Mouse (Mus musculus) embryonic facial prominence, embryonic 12.5 days (tissue): ENCODE results near the gene Phpt1. TPM values are rescaled to one million over a fixed set of nuclear protein-coding genes. Genes with fewer than 3 reads are reported as not detected.

ENCODE experiments used
- ATAC-seq: fragments of 200-750 bp; cut with Nextera tagmentation; 2 replicates; pipeline ENCODE4 v1.8.0; 2017; ENCODE audit not compliant: insufficient number of reproducible peaks, insufficient read depth, low FRiP score, low TSS enrichment
- H3K27ac ChIP-seq: fragments of 300-500 bp; sonication (generic); 2 replicates; pipeline ENCODE4 v1.5.1; 2016; ENCODE audit warnings: mild to moderate bottlenecking
- H3K27me3 ChIP-seq: fragments of 300-500 bp; sonication (generic); 2 replicates; pipeline ENCODE4 v1.6.1; 2016; ENCODE audit warnings: mild to moderate bottlenecking, moderate library complexity
- H3K36me3 ChIP-seq: fragments of 300-500 bp; sonication (generic); 2 replicates; pipeline ENCODE4 v1.6.1; 2016; ENCODE audit warnings: mild to moderate bottlenecking
- H3K4me1 ChIP-seq: fragments of 300-500 bp; sonication (generic); 2 replicates; pipeline ENCODE4 v1.6.1; 2016
- H3K4me2 ChIP-seq: fragments of 300-500 bp; sonication (generic); replicated peaks from 2 replicates; pipeline ENCODE4 v1.6.1; 2016; ENCODE audit warnings: mild to moderate bottlenecking, moderate library complexity
- H3K4me3 ChIP-seq: fragments of 300-500 bp; sonication (generic); 2 replicates; pipeline ENCODE4 v1.5.1; 2016; ENCODE audit warnings: mild to moderate bottlenecking
- H3K9ac ChIP-seq: fragments of 300-500 bp; sonication (generic); 2 replicates; pipeline ENCODE4 v1.6.1; 2016; ENCODE audit warnings: mild to moderate bottlenecking, moderate library complexity
- H3K9me3 ChIP-seq: fragments of 300-500 bp; sonication (generic); 2 replicates; pipeline ENCODE4 v1.6.1; 2016; ENCODE audit warnings: mild to moderate bottlenecking, moderate library complexity
- WGBS: fragments of 180-500 bp; shearing (Covaris S2); methylation state at CpG from one replicate; pipeline ENCODE4 v1.1.7; 2016; 5-methylcytosine and 5-hydroxymethylcytosine counted together
- polyA plus RNA-seq: library from polyadenylated mRNA; unstranded; fragments of >200 nt; fragmentation: Nextera tagmentation; extraction: Ambion mirVana; gene quantifications from 2 replicates; pipeline ENCODE4 v1.2.1, GENCODE M21; 2016

Gene Phpt1
- polyA plus RNA-seq, 1 experiment from 2014 or later = 156 TPM

DNA sequence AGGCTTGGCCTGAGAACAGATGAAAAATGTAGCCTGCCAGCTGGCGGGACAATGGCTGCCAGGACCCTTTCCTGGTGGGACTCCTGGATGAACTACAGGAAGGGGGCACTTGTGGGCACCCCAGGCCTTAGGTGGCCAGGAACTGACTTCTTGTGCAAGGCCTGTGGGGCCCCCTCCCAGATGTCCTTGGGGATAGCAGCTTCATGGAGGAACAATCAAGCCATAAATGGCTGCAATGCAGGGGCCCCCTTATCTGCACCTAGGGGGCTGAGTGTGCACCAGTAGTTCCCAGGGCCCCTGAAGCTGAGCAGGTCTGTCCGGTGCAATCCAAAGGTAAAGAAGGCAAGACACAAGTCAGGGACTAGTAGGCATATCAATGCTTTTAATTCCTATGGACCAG lies 2.0 kb downstream of the Phpt1 start:
- no peak overlapping the region for H3K4me3 ChIP-seq
- peaks cover 24% of the 10 kb centered on the region for H3K27me3 ChIP-seq
- H3K4me1 ChIP-seq = peaks cover 31% of the 10 kb centered on the region
- no peak overlapping the region for H3K4me2 ChIP-seq
- ATAC-seq = no peak
- no peak overlapping the region for H3K9ac ChIP-seq
- H3K36me3 ChIP-seq = peaks cover 37% of the 10 kb centered on the region
- no peak overlapping the region for H3K27ac ChIP-seq
- 85% methylated on average over 2 of the region's 2 CpGs for WGBS
- H3K9me3 ChIP-seq = no peaks in the 10 kb centered on the region

DNA sequence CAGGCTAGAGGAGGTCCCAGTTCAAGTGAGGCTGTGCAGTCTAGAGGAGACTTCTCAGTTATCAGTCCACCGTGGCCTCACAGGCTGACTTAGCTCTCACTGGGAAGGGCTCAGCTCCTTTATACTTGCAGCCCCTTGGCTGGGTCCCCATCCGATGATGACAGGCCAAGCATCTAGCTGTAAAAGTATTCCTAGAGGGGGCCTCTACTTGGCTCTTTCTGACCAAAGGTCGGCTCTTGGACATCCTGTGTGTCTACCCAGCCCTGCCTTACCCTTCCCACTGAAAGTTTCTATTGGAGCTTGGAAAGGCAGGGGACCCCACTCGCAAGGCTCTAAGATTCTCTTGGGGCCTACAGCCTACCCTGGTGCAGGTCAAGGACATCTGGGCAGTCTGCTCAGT lies 3.8 kb downstream of the Phpt1 start:
- no peak overlapping the region for H3K4me3 ChIP-seq
- H3K4me1 ChIP-seq = peaks cover 21% of the 10 kb centered on the region
- H3K27ac ChIP-seq = no peak overlapping the region
- 90% methylated on average over 4 of the region's 4 CpGs for WGBS
- H3K9me3 ChIP-seq = no peaks in the 10 kb centered on the region
- no peak overlapping the region for H3K4me2 ChIP-seq
- peaks cover 52% of the 10 kb centered on the region for H3K36me3 ChIP-seq
- H3K9ac ChIP-seq = no peak overlapping the region
- no peak for ATAC-seq
- peaks cover 6% of the 10 kb centered on the region for H3K27me3 ChIP-seq

DNA sequence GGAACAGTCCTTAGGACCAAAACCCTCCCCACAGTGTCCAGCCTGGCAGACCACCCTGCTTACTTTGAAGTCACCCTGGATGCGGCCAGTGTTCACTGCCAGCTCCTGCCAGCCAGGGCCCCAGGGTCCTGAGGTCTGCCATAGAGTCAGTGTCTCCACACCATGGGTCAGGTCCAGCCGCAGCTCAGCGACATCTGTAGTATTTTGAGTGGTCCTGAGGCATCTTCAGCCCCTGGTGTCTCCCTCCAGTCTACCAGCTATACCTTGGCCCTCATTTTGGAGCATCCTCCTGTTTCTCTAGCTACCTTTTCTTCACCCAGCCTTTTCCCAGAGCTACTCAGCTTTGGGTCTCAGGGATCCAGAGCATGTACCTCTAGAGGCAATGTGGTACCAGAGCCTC lies 5.7 kb downstream of the Phpt1 start:
- Histone ChIP-seq H3K27ac (no peak overlapping the region), H3K36me3 (peaks cover 71% of the 10 kb centered on the region), H3K4me2 (no peak overlapping the region), H3K27me3 (no peaks in the 10 kb centered on the region), H3K9ac (no peak overlapping the region), H3K4me1 (peaks cover 12% of the 10 kb centered on the region), H3K9me3 (no peaks in the 10 kb centered on the region), H3K4me3 (no peak overlapping the region)
- 91% methylated on average over 3 of the region's 3 CpGs for WGBS
- ATAC-seq = no peak

DNA sequence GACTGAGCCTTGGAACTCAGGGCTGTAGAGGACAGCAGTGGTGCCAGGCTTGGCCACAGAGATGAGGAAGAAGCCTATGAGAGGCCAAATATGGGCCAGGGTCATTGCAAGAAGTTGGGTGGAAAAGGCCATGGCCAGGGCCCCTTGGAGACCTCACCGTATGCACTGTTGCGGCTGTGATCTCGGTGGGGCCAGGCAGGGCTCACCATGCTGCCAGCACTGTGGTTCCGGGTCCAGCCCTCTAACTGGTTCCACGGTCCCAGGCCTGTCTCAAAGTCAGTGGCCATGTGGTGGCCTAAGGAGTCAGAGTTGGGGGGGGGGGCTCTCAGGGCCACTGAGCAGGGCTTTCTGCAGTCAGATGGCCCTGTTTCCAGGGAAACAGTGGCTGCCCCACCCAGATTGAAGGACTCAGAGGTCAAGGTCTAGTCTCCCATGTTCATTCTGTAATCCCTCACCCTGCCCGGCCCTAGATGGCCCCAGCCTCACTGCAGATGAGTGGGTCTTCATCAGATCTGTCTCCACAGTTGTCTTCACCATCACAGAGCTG lies 6.5 kb downstream of the Phpt1 start:
- H3K9me3 ChIP-seq = no peaks in the 10 kb centered on the region
- 94% methylated on average over 6 of the region's 6 CpGs for WGBS
- ATAC-seq = no peak
- no peak overlapping the region for H3K4me2 ChIP-seq
- peaks cover 79% of the 10 kb centered on the region for H3K36me3 ChIP-seq
- no peak overlapping the region for H3K9ac ChIP-seq
- H3K4me1 ChIP-seq = peaks cover 5% of the 10 kb centered on the region
- no peak overlapping the region for H3K27ac ChIP-seq
- H3K27me3 ChIP-seq = no peaks in the 10 kb centered on the region
- no peak overlapping the region for H3K4me3 ChIP-seq

DNA sequence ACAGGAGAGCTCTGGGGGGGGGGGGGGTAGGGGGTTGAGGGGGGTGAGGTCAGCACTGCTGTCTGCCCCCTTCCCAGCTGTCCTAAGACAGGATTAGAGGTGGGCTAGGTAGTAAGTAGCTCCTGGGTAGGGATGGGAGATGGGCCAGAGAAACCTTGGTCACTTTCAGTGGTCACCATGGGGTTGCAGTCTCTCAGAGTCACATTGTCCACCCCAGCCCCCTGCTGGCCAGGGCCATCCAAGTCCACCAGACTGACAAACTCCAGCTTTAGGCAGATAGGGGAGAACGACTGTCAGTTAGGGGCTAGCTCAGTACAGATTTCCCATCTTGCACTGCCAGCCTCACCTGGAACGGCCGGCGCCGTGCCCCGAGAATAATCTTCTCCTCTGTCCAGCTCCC lies 8.5 kb downstream of the Phpt1 start:
- no peak for ATAC-seq
- Histone ChIP-seq H3K4me1 (no peaks in the 10 kb centered on the region), H3K27me3 (no peaks in the 10 kb centered on the region), H3K9me3 (no peaks in the 10 kb centered on the region), H3K9ac (no peak overlapping the region), H3K4me2 (no peak overlapping the region), H3K36me3 (peaks cover 89% of the 10 kb centered on the region), H3K27ac (no peak overlapping the region), H3K4me3 (no peak overlapping the region)
- WGBS = 81% methylated on average over 6 of the region's 6 CpGs

DNA sequence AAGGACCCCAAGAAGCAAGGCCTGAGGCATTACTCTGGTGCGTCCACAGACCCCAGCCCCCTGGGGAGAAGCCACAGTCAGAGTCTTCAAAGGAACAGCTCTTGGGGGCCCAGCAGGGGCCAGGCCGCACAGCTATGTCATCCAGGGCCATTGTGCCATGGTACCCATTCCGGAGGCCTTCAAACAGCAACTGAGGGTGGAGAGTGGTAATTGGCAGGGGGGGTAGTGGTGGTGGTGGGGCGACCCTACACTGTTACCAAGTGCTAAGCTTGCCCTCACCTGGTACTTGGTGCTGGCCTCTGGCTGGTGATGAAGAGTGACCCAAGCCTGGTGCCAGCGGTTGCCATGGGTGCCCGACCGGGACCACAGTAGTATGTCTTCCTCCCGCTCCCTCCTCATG lies 9.3 kb downstream of the Phpt1 start:
- Histone ChIP-seq H3K9me3 (no peaks in the 10 kb centered on the region), H3K36me3 (peaks cover 93% of the 10 kb centered on the region), H3K4me1 (no peaks in the 10 kb centered on the region), H3K4me3 (no peak overlapping the region), H3K27me3 (no peaks in the 10 kb centered on the region), H3K4me2 (no peak overlapping the region), H3K9ac (no peak overlapping the region), H3K27ac (no peak overlapping the region)
- whole genome bisulfite sequencing = 90% methylated on average over 8 of the region's 8 CpGs
- no peak for ATAC-seq

DNA sequence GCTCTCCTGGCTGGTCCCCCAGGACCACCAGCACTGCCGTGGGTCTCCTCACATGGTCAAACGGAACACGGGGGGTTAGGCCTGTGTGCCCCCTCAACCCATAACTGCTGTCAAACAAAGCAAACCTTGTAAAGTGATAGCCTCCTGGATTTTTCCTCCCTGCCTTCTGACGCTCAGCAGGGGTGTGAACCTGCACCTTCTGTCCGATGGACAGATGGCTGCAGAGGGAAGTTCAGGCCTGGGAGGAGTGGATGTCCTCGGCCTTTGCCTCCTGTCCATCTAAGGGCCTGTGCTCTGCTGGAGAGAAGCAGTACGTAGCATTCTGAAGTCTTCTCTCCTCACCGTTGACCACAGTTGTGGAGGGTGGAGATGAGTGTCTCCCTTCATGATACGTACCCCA lies 13.1 kb downstream of the Phpt1 start:
- H3K27me3 ChIP-seq = no peaks in the 10 kb centered on the region
- H3K4me3 ChIP-seq = no peak overlapping the region
- H3K9ac ChIP-seq = no peak overlapping the region
- H3K9me3 ChIP-seq = no peaks in the 10 kb centered on the region
- H3K27ac ChIP-seq = no peak overlapping the region
- peaks cover 71% of the 10 kb centered on the region for H3K36me3 ChIP-seq
- ATAC-seq = no peak
- H3K4me2 ChIP-seq = no peak overlapping the region
- 78% methylated on average over 9 of the region's 9 CpGs for WGBS
- peaks cover 16% of the 10 kb centered on the region for H3K4me1 ChIP-seq

DNA sequence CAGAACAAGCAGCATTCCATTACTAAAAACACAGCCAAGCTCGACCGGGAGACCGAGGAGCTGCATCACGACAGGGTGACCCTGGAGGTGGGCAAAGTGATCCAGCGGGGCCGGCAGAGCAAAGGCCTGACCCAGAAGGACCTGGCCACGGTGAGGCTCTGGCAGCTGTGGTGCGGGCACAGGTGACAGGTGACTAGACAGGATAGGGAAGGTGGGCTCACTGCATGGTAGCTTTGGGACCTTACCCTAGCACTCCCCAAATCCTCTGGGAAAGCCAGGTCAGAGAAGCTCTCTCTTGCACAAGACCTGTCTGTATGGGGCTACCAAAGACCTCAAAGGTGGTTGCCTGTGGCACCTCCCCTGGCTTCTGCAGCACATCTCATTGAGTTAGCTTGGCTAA lies 14.5 kb downstream of the Phpt1 start:
- ATAC-seq = no peak
- H3K36me3 ChIP-seq = peaks cover 57% of the 10 kb centered on the region
- H3K27me3 ChIP-seq = no peaks in the 10 kb centered on the region
- no peak overlapping the region for H3K9ac ChIP-seq
- H3K9me3 ChIP-seq = no peaks in the 10 kb centered on the region
- H3K4me2 ChIP-seq = no peak overlapping the region
- H3K4me1 ChIP-seq = peaks cover 20% of the 10 kb centered on the region
- H3K27ac ChIP-seq = no peak overlapping the region
- WGBS = 83% methylated on average over 8 of the region's 8 CpGs
- no peak overlapping the region for H3K4me3 ChIP-seq

DNA sequence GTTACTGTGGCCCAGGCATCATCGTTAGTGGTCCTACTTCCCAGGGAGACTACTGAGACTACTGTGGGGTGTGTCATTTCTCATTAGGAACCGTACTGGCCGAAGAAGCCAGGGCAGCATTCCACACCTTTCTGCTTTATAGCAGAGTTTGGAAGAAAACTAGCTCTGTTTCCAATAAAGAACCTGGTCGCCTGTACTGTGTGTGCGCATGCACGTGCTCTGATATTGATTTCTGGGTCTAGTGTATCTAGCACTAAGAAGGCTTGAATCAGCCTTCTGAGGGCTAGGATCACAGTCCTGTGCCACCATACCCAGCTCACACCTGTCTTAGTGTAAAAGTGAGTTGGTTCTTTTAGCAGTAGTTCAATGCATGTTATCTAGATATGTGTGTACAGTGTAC lies 16.2 kb downstream of the Phpt1 start:
- Histone ChIP-seq H3K9ac (peak overlapping the region; percentile 93), H3K9me3 (no peaks in the 10 kb centered on the region), H3K4me3 (peak overlapping the region; percentile 97), H3K27me3 (no peaks in the 10 kb centered on the region), H3K4me2 (peak overlapping the region; percentile 94), H3K27ac (no peak overlapping the region), H3K4me1 (peaks cover 20% of the 10 kb centered on the region), H3K36me3 (peaks cover 40% of the 10 kb centered on the region)
- WGBS = 57% methylated on average over 6 of the region's 6 CpGs
- no peak for ATAC-seq

DNA sequence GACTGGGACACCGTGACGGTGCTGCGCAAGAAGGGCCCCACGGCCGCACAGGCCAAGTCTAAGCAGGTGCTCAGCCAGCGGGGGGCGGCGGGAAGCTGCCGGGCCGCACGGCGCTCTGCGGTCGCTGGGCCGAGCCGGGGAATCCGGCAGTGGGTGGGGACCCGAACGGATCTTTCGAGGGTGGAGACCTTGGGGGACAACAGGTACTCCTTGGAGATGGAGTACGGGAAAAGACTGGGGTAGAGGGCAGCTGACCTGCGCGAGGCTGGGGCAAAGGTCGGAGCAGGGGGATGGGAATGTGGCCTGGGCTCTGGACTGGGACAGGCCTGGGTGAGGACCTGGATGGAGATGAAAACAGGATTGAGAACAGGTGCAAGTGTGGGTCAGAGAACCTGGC lies 17.1 kb downstream of the Phpt1 start:
- H3K9ac ChIP-seq = peak overlapping the region; percentile 93
- ATAC-seq = peak; percentile 28; the same call in 1 of the 2 replicates
- H3K4me1 ChIP-seq = peaks cover 20% of the 10 kb centered on the region
- no peaks in the 10 kb centered on the region for H3K27me3 ChIP-seq
- no peaks in the 10 kb centered on the region for H3K9me3 ChIP-seq
- peak overlapping the region; percentile 94 for H3K4me2 ChIP-seq
- peak overlapping the region; percentile 65; the same call in 1 of the 2 replicates for H3K27ac ChIP-seq
- H3K4me3 ChIP-seq = peak overlapping the region; percentile 97
- H3K36me3 ChIP-seq = peaks cover 31% of the 10 kb centered on the region
- WGBS = under 1% methylated on average over 24 of the region's 24 CpGs

DNA sequence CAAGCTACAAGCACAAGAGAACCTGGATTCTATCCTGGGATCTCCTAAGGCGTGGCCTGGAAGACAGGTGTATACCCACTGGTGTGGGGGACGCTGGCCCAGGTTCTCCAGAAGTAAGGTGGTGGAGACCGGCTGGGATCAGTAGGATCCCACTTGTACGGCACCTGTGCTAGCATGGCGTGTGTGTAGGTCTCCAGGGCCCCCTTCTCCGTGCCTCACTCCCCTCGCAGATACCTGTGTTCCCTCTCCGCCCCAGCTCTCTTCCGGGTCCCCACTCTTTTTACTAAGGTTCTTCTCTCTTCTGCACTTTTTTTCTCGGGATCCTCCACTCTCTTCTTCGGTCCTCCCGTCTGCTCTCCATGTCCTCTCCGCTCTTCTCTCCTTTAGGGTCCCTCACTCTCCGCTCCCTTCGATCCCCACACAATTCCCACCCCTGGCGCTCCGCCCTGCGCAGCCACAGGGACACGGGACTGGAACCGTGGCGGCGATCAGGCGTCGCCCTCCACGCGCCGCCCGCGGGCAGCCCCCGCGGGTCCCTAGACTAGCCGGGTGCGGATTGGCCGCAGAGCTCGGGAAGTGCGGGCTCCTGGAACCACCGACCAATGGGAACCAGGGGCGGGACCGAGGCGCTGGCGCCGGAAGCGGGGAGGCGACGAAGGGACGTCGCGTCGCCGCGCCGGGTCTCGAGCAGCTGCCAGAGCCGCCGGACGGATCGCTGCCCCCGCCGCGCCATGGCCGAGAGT lies 17.6 kb downstream of the Phpt1 start, which contains the start of gene Edf1:
TSS of gene Edf1 (plus strand) at position 627 of the 743 bp plus-strand sequence.
- Histone ChIP-seq H3K9ac (peak within 1 kb of the TSS; percentile 93), H3K9me3 (no peaks in the 10 kb centered on the region), H3K27ac (peak within 1 kb of the TSS; percentile 71), H3K36me3 (peaks cover 26% of the 10 kb centered on the region), H3K27me3 (no peaks in the 10 kb centered on the region), H3K4me1 (peaks cover 20% of the 10 kb centered on the region), H3K4me3 (peak within 1 kb of the TSS; percentile 97), H3K4me2 (peak within 1 kb of the TSS; percentile 94)
- ATAC-seq = peak; percentile 95
- WGBS = under 1% methylated on average over 61 of the region's 61 CpGs

DNA sequence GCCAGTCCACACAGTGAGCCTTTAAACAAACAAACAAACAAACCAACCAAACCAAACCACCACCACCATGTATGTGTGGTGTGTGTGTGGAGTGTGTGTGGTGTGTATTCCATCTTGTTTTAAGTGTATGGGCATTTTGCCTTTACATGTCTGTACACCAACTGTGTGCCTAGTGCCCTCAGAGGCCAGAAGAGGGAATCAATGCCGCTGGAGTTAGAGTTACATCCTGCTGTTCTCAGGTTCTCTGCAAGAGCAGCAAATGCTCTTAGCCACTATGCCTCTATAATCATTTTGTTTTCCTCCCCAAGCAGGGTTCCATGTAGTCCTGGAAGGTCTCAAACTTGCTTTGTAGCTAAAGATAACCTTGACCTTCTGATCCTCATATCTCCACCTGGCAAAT lies 18.7 kb downstream of the Phpt1 start:
- no peak overlapping the region for H3K4me3 ChIP-seq
- H3K27me3 ChIP-seq = no peaks in the 10 kb centered on the region
- H3K4me1 ChIP-seq = peaks cover 20% of the 10 kb centered on the region
- no peak overlapping the region for H3K4me2 ChIP-seq
- ATAC-seq = no peak
- H3K9ac ChIP-seq = no peak overlapping the region
- H3K36me3 ChIP-seq = peaks cover 15% of the 10 kb centered on the region
- WGBS = 58% methylated on average over 1 of the region's 1 CpGs
- H3K27ac ChIP-seq = no peak overlapping the region
- no peaks in the 10 kb centered on the region for H3K9me3 ChIP-seq
